Mouse (Mus musculus) inflammation-experienced regulatory T-cells (primary cell): ENCODE results near the gene Olfr683. TPM values are rescaled to one million over a fixed set of nuclear protein-coding genes. Genes with fewer than 3 reads are reported as not detected.

Experiments
- polyA plus RNA-seq, 2 experiments: library from polyadenylated mRNA; unstranded; fragments of 100-300 nt; shearing (Covaris generic); gene quantifications; one replicate each; pipeline ENCODE4 v1.2.1; 2017

The Olfr683 gene
- not detected for polyA plus RNA-seq

GRCm38 (mm10) chr7:105146912-105147311 lies at the start of gene Olfr683:
Gene Olfr683 (minus strand): TSS chr7:105147012.

GRCm38 (mm10) chr7:105185912-105186311 lies 39.1 kb upstream of the Olfr683 start, which contains the start of gene Olfr685:
Gene Olfr685 (minus strand): TSS chr7:105186012.

GRCm38 (mm10) chr7:105163553-105163952 lies 16.7 kb upstream of the Olfr683 start, which contains the start of gene Olfr684:
Gene Olfr684 (minus strand): TSS chr7:105163653.

GRCm38 (mm10) chr7:105116536-105116935 lies 30.3 kb downstream of the Olfr683 start, which contains the start of gene Olfr681:
Gene Olfr681 (plus strand): TSS chr7:105116836.

GRCm38 (mm10) chr7:105092717-105093116 lies 54.1 kb downstream of the Olfr683 start, which contains the start of gene Olfr680-ps1:
Gene Olfr680-ps1 (minus strand): TSS chr7:105092817.

Other genes starting within 250 kb of the Olfr683 start
- gene Olfr667, start 225.5 kb downstream of the Olfr683 start, polyA plus RNA-seq: not detected
- under 1 TPM in 1 of 2 experiments, not detected in 1; 0.38 TPM for gene Olfr668, start 219.0 kb downstream of the Olfr683 start, polyA plus RNA-seq
- gene Olfr669, start 212.8 kb downstream of the Olfr683 start, polyA plus RNA-seq: under 1 TPM in 1 of 2 experiments, not detected in 1; 0.48 TPM
- not detected for gene Olfr670, start 184.4 kb downstream of the Olfr683 start, polyA plus RNA-seq
- gene Olfr671, start 167.9 kb downstream of the Olfr683 start, polyA plus RNA-seq: under 1 TPM in 1 of 2 experiments, not detected in 1; 0.47 TPM
- 1 to 10 TPM in 1 of 2 experiments, not detected in 1; 1.3 TPM for gene Olfr672, start 145.0 kb downstream of the Olfr683 start, polyA plus RNA-seq
- under 1 TPM in 1 of 2 experiments, not detected in 1; 0.48 TPM for gene Olfr675, start 118.6 kb downstream of the Olfr683 start, polyA plus RNA-seq
- under 1 TPM in 1 of 2 experiments, not detected in 1; 0.94 TPM for gene Olfr676, start 114.3 kb downstream of the Olfr683 start, polyA plus RNA-seq
- gene Olfr677, start 95.6 kb downstream of the Olfr683 start, polyA plus RNA-seq: 1 to 10 TPM in 1 of 2 experiments, under 1 TPM in 1; 0.06 to 1.7 TPM
- not detected for gene Olfr678, start 82.5 kb downstream of the Olfr683 start, polyA plus RNA-seq
- not detected for gene Olfr679, start 65.8 kb downstream of the Olfr683 start, polyA plus RNA-seq
- gene Olfr680-ps1, start 54.2 kb downstream of the Olfr683 start, polyA plus RNA-seq: not detected
- under 1 TPM in 1 of 2 experiments, not detected in 1; 0.09 TPM for gene Olfr681, start 30.2 kb downstream of the Olfr683 start, polyA plus RNA-seq
- not detected for gene Olfr684, start 16.6 kb upstream of the Olfr683 start, polyA plus RNA-seq
- gene Olfr685, start 39.0 kb upstream of the Olfr683 start, polyA plus RNA-seq: under 1 TPM in 1 of 2 experiments, not detected in 1; 0.05 TPM
- gene Olfr686, start 60.5 kb upstream of the Olfr683 start, polyA plus RNA-seq: not detected
- gene Olfr688, start 141.1 kb upstream of the Olfr683 start, polyA plus RNA-seq: not detected
- under 1 TPM; 0.04 to 0.47 TPM for gene Olfr689, start 164.2 kb upstream of the Olfr683 start, polyA plus RNA-seq
- not detected for gene Olfr690, start 187.1 kb upstream of the Olfr683 start, polyA plus RNA-seq
- gene Olfr691, start 195.3 kb upstream of the Olfr683 start, polyA plus RNA-seq: 1 to 10 TPM in 1 of 2 experiments, under 1 TPM in 1; 0.08 to 2.0 TPM
- not detected for gene Olfr692, start 221.2 kb upstream of the Olfr683 start, polyA plus RNA-seq
- gene Gm5901, start 228.0 kb upstream of the Olfr683 start, polyA plus RNA-seq: not detected